Mouse (Mus musculus) stomach, postnatal 0 days (tissue): Measurements from ENCODE around the gene Cdh4.

ENCODE experiments used
- CTCF ChIP-seq: IDR thresholded peaks from 2 replicates; pipeline ENCODE4 v1.5.1; 2016; ENCODE audit warnings: antibody characterized with exemption, low read depth, mild to moderate bottlenecking, moderate library complexity
- EP300 ChIP-seq: optimal IDR thresholded peaks from 2 replicates; pipeline ENCODE3; 2016; ENCODE audit warnings: antibody characterized with exemption

DNA sequence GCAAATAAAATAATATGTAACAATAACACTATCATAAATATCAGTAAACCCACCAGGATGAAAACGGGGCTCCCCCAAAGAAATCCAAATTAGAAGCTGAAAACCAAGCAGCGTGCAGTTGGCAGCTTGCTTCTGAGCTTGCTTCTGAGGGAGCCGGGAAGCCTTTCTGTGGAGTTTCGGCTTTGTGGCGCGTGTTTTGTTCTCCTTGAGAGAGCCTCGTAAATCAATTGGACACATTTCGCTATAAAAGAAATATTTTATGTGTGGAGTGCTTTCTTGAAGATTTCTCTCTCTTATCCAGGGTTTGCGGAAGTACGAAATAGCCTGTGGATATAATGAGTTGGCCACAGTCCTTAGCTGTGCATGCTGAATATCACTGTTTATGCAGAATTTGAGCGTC is 131.1 kb downstream of the Cdh4 start:
- TF ChIP-seq EP300 (no peak), CTCF (no peak)
